Mouse (Mus musculus): Measurements from ENCODE around the gene Ms4a15. TPM values are rescaled to one million over a fixed set of nuclear protein-coding genes. Genes with fewer than 3 reads are reported as not detected.
A peak's percentile ranks its signal among the peaks of the same experiment; 100 is the strongest.

Ms4a15 gene
- total RNA-seq, 2 experiments from 2014 or later, result not detected

DNA sequence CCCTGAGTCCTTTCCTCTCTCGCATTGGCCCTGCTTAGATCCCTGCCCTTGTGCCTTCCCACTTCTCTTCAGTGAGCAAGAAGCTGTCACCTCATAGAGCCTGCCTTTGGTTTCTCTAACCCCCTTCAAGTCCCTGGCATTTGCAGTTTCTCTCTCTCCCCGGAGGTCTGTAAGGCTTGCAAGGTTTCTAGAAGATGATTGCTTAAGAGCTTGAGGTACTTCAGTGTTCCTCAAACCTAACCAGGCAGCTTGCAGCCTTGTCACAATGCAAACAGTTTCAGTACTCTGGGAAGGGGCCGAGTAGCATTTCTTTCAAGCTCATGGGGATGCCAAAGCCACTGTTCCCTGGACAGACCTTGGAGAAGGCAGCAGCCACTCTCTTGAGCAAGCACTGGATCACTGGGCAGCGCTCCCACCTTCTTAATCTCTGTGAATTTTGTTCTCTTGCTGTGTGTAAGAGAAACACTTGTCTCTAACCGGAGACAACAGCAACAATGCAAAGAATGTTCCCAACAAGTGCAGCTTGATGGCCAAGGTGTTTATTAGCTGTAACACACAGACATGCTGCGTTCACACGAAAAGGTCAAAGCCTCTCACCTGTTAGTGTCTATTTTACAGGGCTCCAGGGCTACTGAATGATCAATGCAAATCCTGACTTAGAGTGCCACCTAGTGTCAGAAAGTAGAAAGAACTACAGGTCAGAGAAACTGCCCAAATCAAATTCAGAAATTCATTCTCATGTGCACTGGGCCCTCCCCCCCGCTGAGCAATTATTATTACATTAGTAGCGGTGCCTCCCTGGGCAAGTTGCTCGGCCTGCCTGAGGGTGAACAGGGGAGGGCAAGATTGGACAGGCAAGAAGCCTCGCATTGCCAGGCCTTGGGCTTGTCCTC, 33.7 kb downstream of the Ms4a15 start:
- no peak for DNase-seq

DNA sequence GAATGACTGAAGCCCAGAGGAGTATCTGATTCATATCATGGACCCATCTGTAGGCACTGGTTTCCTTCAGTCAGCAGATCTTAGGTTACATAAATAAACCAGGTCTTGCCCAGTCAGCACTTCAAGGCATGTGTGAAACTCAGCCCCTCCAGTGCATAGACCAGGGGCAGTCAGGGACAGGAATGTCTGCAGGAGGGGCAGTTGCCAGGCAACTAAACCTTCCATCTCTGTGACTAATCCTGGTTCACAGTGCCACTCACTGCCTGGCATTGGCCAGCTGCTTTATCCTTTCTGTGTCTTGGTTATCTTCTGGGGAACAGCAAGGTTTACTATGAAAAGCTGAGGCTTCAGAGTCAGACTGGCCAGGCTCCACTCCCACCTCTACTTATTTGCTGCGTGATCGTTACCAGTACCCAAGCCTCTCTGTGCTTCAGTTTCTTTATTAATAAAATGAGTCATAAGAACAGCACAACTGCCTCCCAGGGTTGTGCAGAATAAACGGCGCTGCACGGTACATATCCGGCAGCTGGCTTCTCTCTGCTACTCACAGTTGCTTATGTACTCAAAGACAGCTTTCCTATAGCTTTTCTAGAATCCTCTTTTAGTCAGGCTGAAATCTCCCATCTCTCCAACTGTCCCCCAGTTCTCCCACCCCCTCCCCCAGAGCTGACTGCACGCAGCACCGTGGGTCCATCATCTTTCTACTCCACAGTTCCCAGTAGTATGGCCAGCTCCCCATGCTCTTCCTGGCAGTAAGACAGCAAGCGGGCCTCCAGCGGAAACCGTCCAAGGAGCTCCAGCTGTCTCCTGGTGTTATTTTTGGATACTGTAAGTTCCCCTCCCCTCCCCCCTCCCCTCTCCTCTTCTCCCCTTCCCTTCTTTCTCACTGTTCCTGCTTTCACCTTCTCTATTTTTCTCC, 40.8 kb downstream of the Ms4a15 start:
- peak; percentile 29 to 43 for DNase-seq

DNA sequence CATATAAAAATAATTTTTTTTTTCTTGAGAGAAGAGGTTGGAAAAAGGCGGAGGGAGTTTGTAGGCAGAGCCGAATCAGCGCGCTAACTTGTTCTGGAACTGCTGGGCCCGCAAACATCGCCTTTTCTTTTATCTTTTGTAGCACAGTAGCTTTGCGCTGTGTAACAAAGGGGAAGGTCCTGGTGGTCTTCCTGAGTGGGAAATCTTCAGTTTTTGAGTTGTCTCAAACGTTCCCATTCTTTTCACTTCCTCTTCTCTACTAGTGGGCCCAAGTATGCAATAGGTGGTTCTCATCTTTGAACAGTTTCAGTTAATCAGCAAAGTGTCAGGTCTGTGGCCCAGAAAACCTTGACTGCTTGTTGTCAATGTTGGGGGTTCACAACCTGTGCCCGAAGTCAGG, 43.5 kb downstream of the Ms4a15 start:
- no peak for DNase-seq

DNA sequence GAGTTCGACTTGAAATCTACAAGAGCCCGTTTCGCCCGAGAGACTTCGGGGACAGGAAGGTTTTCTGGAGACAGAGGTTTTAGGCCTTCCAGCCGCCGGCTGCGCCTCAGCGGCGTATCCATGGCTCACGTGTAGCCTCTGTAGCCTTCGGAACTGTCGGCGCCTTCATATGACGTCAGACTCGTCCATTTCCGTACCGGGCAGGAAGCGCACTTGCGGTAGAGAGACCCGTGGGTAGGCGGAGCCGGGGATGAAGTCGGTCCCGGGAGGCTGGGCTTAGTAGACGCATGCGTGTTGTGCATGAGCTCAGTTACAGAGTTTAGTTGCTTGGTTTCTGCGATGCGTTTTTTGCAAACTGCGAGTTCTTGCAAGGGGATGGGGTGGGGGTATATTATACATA, 43.9 kb downstream of the Ms4a15 start, which contains the start of gene Ccdc86:
TSS of gene Ccdc86 (minus strand) at position 155 of the 400 bp plus-strand sequence.
- DNase-seq, result peak; percentile 94 to 95

DNA sequence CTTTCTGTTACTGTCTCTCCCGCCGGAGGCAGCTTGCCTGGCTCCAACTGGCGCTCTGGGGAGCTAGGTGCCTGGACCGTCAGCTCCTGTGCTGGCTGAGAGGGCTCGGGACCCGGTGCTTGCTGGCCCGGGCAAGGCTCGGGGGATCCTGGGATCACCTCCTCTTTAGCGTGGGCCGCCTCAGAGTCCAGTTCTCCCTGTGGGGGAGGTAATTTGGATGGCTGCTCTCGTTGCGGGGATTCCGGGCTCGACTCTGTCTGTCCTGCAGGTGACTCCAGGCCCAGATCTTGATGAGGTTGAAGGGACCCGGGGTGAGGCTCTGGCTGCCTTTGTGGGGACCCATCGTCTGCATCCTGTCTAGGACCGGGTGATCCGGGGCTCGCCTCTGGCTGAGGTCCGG, 44.6 kb downstream of the Ms4a15 start:
- peak in 1 of 2 experiments; percentile 13 for DNase-seq

DNA sequence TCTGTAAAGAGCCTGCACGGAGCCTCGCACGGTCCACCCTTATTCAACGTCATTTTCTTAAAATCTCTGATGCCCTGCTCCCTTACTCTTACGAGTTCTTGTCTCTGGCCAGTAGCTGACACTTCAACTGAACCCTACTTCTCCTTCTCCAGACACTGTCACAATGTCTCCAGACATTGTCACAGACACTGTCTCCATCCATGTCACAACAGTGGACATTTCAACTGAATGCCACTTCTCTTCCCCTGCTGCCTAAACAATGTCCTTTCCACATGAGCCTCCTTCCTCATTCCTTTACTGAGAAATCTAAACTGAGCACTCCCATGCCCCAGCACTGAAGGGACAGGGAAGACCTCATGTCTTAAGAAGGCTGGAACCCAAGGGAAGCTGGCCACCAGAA, 45.8 kb downstream of the Ms4a15 start:
- no peak for DNase-seq

DNA sequence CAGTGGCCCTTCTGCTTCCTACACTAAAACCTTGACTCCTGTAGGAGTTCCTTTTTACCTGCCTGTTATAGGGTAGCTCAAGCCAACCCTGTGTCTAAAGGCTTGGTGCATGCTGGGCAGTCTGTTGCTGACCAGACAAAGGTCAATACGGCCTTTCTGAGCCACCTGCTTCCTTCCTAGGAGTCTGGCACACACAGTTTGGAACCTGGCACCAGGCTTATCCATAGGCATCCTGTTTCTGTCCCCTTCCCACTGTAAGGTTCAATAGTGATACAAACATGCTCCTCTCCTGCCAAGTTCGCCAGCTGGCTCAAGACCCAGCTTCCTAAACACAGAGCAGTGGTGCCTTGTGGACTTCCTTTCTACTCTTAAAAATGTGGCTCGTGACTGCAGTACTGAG, 46.5 kb downstream of the Ms4a15 start:
- DNase-seq, result no peak

DNA sequence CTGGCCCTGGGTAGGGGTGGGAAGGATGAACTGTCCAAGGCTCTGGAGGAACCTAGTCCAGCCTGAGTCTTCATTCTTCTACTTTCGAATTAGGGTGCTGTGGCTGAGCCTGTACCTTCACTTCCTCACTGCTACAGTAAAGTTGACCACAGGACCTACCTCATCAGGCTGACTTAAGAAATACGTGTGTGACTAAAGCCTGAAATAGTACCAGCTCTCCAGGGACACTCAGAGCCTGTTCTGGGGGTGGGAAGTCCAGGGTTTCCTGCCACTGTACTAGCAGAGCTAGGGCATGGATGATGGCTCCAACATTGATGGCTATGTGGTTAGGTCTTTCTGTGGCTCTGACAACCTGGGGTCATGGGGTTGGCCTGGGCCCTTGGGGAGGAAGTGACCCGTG, 49.1 kb downstream of the Ms4a15 start:
- DNase-seq, result no peak

DNA sequence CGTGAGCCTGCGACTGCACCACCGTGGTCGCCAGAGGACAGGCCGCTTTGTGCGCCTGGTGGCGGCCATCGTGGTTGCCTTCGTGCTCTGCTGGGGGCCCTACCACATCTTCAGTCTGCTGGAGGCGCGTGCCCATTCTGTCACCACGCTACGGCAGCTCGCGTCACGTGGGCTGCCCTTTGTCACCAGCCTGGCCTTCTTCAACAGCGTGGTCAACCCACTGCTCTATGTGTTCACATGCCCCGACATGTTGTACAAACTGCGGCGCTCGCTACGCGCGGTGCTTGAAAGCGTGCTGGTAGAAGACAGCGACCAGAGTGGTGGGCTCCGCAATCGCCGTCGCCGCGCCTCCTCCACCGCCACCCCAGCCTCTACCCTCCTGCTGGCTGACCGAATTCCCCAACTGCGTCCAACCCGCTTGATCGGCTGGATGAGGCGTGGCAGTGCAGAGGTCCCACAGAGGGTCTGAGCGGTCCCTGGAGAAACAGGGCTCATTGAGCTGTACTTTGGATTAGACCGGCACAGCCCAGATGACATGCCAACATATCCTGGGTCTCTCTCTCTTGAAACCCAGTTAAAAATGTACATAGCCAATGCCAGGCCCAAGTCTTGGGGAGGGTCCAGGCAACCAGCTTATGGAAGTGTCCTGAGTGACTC, 52.1 kb downstream of the Ms4a15 start:
- DNase-seq, result no peak

DNA sequence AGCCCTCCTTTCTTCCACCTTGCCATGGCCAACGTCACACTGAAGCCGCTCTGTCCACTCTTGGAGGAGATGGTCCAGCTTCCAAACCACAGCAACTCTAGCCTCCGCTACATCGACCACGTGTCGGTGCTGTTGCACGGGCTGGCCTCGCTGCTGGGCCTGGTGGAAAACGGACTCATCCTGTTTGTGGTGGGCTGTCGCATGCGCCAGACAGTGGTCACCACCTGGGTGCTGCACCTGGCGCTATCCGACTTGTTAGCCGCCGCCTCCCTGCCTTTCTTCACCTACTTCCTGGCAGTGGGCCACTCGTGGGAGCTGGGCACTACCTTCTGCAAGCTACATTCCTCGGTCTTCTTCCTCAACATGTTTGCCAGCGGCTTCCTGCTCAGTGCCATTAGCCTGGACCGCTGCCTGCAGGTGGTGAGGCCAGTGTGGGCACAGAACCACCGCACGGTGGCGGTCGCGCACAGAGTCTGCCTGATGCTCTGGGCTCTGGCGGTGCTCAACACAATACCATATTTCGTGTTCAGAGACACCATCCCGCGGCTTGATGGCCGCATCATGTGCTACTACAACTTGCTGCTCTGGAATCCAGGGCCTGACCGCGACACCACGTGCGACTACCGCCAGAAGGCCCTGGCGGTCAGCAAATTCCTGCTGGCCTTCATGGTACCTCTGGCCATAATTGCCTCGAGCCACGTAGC, 52.8 kb downstream of the Ms4a15 start:
- peak; percentile 58 to 61 for DNase-seq

DNA sequence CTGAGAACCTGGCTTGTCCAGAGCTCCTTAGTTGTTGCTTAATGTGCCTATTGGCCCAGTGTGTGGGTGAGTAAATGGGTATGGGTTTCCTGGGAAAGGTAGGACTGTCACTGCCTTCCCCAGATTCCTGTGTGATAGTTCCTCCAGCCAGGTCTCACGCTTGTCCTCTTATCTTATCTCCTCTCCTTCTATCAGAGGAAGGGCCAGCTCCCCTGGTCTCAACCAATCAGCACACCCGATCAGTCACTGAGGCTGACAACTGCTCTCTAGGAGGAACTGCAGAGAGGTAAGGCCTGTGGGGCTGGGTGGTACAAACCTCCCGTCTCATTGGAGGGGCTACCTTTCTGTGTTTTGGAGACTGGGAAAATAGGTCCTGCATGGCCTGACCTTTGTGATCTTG, 54.3 kb downstream of the Ms4a15 start:
- no peak for DNase-seq

DNA sequence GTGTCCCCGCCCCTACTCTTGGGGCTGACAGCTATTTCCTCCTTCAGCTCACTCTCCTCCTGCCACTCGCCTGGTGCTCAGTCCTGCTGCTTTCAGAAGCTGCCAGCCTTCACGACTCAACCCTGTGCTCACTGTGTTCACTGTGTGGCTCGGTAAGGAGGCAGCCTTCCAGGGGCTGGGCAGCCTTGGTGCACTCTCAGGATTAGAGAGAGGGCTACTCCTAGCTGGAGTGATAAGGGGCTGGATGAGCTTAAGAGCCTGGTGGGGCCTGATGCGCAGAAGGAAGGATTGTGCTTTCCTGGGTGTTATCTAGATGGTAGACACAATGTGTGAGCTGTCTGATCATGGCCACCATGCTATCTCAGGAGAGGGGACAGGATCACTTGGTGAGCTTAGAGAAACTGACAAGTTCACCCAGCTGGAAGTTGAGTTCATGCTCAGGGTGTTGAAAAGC, 55.9 kb downstream of the Ms4a15 start, which contains the start of gene Ptgdr2:
TSS of gene Ptgdr2 (plus strand) at position 51 of the 454 bp plus-strand sequence.
- DNase-seq, result no peak

DNA sequence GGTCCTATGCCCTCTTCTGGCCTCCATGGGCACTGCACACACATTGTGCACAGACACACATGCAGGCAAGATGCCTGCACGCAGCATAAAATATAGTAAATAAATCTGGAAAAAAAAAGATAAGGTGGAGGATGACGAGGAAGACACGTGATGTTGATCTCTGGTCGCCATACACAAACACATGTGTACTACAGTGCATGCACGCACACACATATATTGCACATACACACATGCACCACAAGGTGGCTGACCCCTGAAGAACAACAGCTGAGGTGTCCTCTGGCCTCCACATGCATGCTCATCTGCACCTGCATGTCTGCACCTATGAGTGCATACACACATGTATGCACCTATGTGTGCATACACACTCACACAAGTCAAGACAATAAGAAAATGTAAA, 57.0 kb downstream of the Ms4a15 start:
- no peak for DNase-seq

DNA sequence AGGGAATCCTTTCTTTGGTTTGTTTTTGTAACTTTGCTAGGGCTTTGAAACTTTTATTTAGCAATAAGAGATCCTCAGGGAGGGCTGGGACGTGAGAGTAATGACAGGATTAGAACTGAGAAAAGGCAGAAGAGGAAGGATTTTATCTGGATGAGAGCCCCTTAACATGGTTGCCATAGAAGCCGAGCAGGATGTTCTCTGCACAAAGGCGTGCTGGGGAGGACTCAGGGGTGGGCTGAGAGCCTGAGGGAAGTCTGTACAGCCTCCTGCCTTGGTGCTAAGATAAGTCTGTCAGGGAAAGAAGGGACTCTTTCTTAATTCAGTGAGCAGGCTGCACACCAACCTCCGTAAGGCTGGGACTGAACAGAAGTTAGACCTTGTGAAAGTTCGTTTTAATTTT, 58.0 kb downstream of the Ms4a15 start:
- no peak for DNase-seq

DNA sequence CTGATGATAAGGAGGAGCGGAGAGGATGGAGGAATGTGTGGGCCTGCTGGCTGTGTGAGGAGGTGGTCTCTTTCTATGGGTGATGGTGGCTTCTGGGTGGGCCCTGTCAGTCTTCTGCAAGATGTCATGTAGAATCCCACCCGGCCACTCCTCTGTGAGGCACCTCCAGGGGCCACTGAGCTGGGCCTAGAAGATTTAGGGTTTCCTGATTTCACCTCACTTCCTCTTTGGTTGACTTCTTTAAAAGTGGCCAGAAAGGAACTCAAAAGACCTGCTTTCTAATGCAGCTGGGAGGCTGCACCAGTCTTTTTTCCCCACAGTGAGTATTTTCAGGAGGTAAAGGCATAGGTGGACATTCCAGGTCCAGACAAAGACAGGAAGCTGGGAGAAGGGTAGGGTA, 62.4 kb downstream of the Ms4a15 start:
- no peak for DNase-seq

Other genes starting within 250 kb of the Ms4a15 start
- gene Cd6, start 163.2 kb downstream of the Ms4a15 start, total RNA-seq (2021), result under 1 TPM in 1 of 2 experiments, not detected in 1; 0.35 TPM
- gene Slc15a3, start 153.5 kb downstream of the Ms4a15 start, total RNA-seq (2021), result 1 to 10 TPM; 1.1 to 1.3 TPM
- 100 to 1,000 TPM; 170 to 179 TPM for gene Tmem132a, start 123.3 kb downstream of the Ms4a15 start, total RNA-seq (2021)
- 10 to 100 TPM; 46.8 to 48.4 TPM for gene Tmem109, start 111.2 kb downstream of the Ms4a15 start, total RNA-seq (2021)
- 100 to 1,000 TPM; 189 to 197 TPM for gene Prpf19, start 98.0 kb downstream of the Ms4a15 start, total RNA-seq (2021)
- gene Zp1, start 72.6 kb downstream of the Ms4a15 start, total RNA-seq (2021), result not detected
- gene Ptgdr2, start 56.1 kb downstream of the Ms4a15 start, total RNA-seq (2021), result under 1 TPM; 0.20 to 0.28 TPM
- 1 to 10 TPM; 8.3 to 8.8 TPM for gene Ccdc86, start 44.0 kb downstream of the Ms4a15 start, total RNA-seq (2021)
- not detected for gene Ms4a10, start 18.6 kb downstream of the Ms4a15 start, total RNA-seq (2021)
- gene Ms4a18, start 24.8 kb upstream of the Ms4a15 start, total RNA-seq (2021), result not detected
- gene Ms4a8a, start 87.9 kb upstream of the Ms4a15 start, total RNA-seq (2021), result not detected
- gene 1700017D01Rik, start 137.6 kb upstream of the Ms4a15 start, total RNA-seq (2021), result not detected
- gene 1700025F22Rik, start 172.1 kb upstream of the Ms4a15 start, total RNA-seq (2021), result not detected
- not detected for gene Ms4a13, start 203.5 kb upstream of the Ms4a15 start, total RNA-seq (2021)
- gene Ms4a12, start 239.2 kb upstream of the Ms4a15 start, total RNA-seq (2021), result not detected

Measured in layer of hippocampus, postnatal 36 days (tissue).